Comparison of ENCODE assay signal across 9 mouse cellular contexts in the genomic region with DNA sequence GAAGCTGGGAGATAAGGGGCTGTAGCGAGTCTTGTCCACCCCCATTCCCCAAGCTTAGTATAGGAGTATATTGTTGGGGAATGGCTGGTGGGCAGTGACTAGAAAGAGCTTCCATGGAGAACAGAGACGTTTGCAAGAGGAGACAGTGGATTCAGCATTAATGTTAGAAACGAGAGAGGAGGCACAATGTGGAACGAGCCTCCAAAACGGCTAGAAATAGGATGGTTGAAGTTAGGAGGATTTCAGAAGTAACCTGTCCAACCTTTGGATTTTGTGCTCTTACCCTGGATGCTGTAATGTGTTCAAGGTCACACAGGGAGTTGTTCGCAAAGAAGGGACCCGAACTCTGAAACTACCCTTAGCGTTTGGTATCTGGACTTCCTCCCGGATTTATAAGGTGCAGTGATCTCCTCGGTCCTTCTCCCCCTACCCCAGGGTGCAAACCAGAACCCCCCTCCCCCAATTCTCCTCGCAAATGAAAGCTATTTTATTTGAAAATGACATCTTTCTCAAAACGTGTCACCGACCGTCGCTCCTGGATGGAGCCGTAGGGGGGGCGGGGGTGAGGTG. TPM values are rescaled to one million over a fixed set of nuclear protein-coding genes. Genes with fewer than 3 reads are reported as not detected.
A peak's percentile ranks its signal among the peaks of the same experiment; 100 is the strongest.
DNase-seq lines count a peak whose midpoint lies in the region; ATAC-seq and TF ChIP-seq lines count a peak whose summit lies in the region.
"Had no signal": no experiment of that assay in that cellular context is flagged by ENCODE, and none has a peak within 500 bp of the region (broad histone marks: within the 10 kb centered on the region; RNA-seq: fewer than 3 reads in every experiment).

No protein-coding gene starts in this region.

- TF ChIP-seq CTCF in gastrocnemius, adult 2 months (IDR thresholded peaks at IDR 0.05) = no peak
- TF ChIP-seq CTCF in testis, adult 2 months (IDR thresholded peaks at IDR 0.05; ENCODE audit: control insufficient read depth, insufficient read depth, insufficient replicate concordance, low read depth, low read length) = no peak

- H3K9ac ChIP-seq in limb, embryonic 12.5 days (replicated peaks) = peak overlapping the region; percentile 91; the same call in 1 of the 2 replicates
- peak overlapping the region; percentile 89 for H3K9ac ChIP-seq in stomach, embryonic 14.5 days (replicated peaks; ENCODE audit: low read depth, low read length)

- no peaks in the 10 kb centered on the region for H3K9me3 ChIP-seq in limb, embryonic 12.5 days
- no peaks in the 10 kb centered on the region for H3K9me3 ChIP-seq in stomach, embryonic 14.5 days (ENCODE audit: control insufficient read depth, low read depth, low read length)

- no peaks in the 10 kb centered on the region for H3K36me3 ChIP-seq in testis, adult 2 months (ENCODE audit: control insufficient read depth, insufficient read depth, low read length)
- no peaks in the 10 kb centered on the region for H3K36me3 ChIP-seq in limb, embryonic 12.5 days
- no peaks in the 10 kb centered on the region for H3K36me3 ChIP-seq in stomach, embryonic 14.5 days (ENCODE audit: control insufficient read depth, insufficient read depth, low read length)

- H3K4me3 ChIP-seq in gastrocnemius, adult 2 months = peak overlapping the region; percentile 77
- peak overlapping the region; percentile 45 for H3K4me3 ChIP-seq in testis, adult 2 months (ENCODE audit: control insufficient read depth, low read depth, low read length)
- peak overlapping the region; percentile 89 for H3K4me3 ChIP-seq in limb, embryonic 12.5 days (replicated peaks)
- H3K4me3 ChIP-seq in stomach, embryonic 14.5 days (ENCODE audit: low read depth, low read length) = peak overlapping the region; percentile 97

- TF ChIP-seq POLR2A in testis, adult 2 months (IDR thresholded peaks at IDR 0.05; ENCODE audit: control insufficient read depth, low read depth, low read length) = no peak

- peaks cover 42% of the 10 kb centered on the region for H3K4me1 ChIP-seq in testis, adult 2 months (ENCODE audit: control insufficient read depth, insufficient read depth, low read length)
- H3K4me1 ChIP-seq in limb, embryonic 12.5 days (replicated peaks) = peaks cover 52% of the 10 kb centered on the region
- peaks cover 46% of the 10 kb centered on the region for H3K4me1 ChIP-seq in stomach, embryonic 14.5 days (ENCODE audit: control insufficient read depth, insufficient read depth, low read length)

- ATAC-seq in limb, embryonic 12.5 days (ENCODE audit: insufficient number of reproducible peaks, insufficient read depth, low FRiP score, low TSS enrichment, low read depth) = no peak
- ATAC-seq in stomach, embryonic 14.5 days (ENCODE audit: insufficient number of reproducible peaks, insufficient read depth, low FRiP score, low read depth) = no peak

- no peaks in the 10 kb centered on the region; the same call in 1 of the 2 replicates for H3K27me3 ChIP-seq in testis, adult 2 months (ENCODE audit: control insufficient read depth, insufficient read depth, low read length)
- H3K27me3 ChIP-seq in limb, embryonic 12.5 days = no peaks in the 10 kb centered on the region
- H3K27me3 ChIP-seq in stomach, embryonic 14.5 days (ENCODE audit: control insufficient read depth, insufficient read depth, low read length) = no peaks in the 10 kb centered on the region

- peak overlapping the region; percentile 100 for H3K27ac ChIP-seq in gastrocnemius, adult 2 months
- peak overlapping the region; percentile 39; the same call in 1 of the 2 replicates for H3K27ac ChIP-seq in testis, adult 2 months (ENCODE audit: control insufficient read depth, insufficient read depth, low read depth, low read length)
- peak overlapping the region; percentile 92 for H3K27ac ChIP-seq in limb, embryonic 12.5 days
- H3K27ac ChIP-seq in stomach, embryonic 14.5 days (ENCODE audit: low read length) = peak overlapping the region; percentile 97

- H3K4me2 ChIP-seq in limb, embryonic 12.5 days = peak overlapping the region; percentile 82
- H3K4me2 ChIP-seq in stomach, embryonic 14.5 days (replicated peaks; ENCODE audit: low read depth, low read length) = peak overlapping the region; percentile 84

- intact Hi-C loops in gastrocnemius, adult 2 months (cut with DNase I) = loop anchor here (1.0 kb wide), 1 partner anchor 45 kb away; no protein-coding TSS in a partner anchor

- WGBS in limb, embryonic 12.5 days = under 1% methylated on average over 17 of the region's 17 CpGs
- WGBS in stomach, embryonic 14.5 days = under 1% methylated on average over 17 of the region's 17 CpGs

- DNase-seq in gastrocnemius, adult 2 months = no peak
- no peak for DNase-seq in gastrocnemius, adult 8-10 months (ENCODE audit: low spot score in 2 of 2)
- DNase-seq in testis, postnatal 10 days (ENCODE audit: low spot score) = no peak
- no peak for DNase-seq in gastrocnemius, postnatal 25 days
- DNase-seq in ovary, postnatal 36 days (ENCODE audit: low spot score) = no peak

RNA-seq across cellular contexts. Expression of gene Thra, which starts 0.7 kb away (rescaled TPM):
- 10 to 100 TPM; 78.8 to 96.8 TPM for total RNA-seq in gastrocnemius, adult 2 months (2021)
- 10 to 100 TPM; 67.5 to 81.5 (median 76.2) TPM for total RNA-seq in gastrocnemius, adult 8-10 months (2022)
- 14.4 and 18.9 TPM in 2 replicates for polyA plus RNA-seq in testis, adult 2 months (2012; rRNA removed)
- polyA plus RNA-seq in limb, embryonic 12.5 days (2016; fragmentation: Nextera tagmentation; extraction: Ambion mirVana) = 22.3 and 24.9 TPM in 2 replicates
- 61.4 and 62.9 TPM in 2 replicates for polyA plus RNA-seq in stomach, embryonic 14.5 days (2014; fragmentation: Nextera tagmentation; extraction: Ambion mirVana)
- 10 to 100 TPM; 75.4 to 89.1 TPM for total RNA-seq in gastrocnemius, postnatal 25 days (2021)

RNA-seq across cellular contexts. Expression of gene Med24, which starts 11.9 kb away (rescaled TPM):
- total RNA-seq in gastrocnemius, adult 2 months (2021) = 10 to 100 TPM; 52.0 to 58.4 TPM
- total RNA-seq in gastrocnemius, adult 8-10 months (2022) = 10 to 100 TPM; 42.2 to 48.4 (median 47.9) TPM
- polyA plus RNA-seq in testis, adult 2 months (2012; rRNA removed) = 96.6 and 106 TPM in 2 replicates
- polyA plus RNA-seq in limb, embryonic 12.5 days (2016; fragmentation: Nextera tagmentation; extraction: Ambion mirVana) = 74.4 and 79.3 TPM in 2 replicates
- polyA plus RNA-seq in stomach, embryonic 14.5 days (2014; fragmentation: Nextera tagmentation; extraction: Ambion mirVana) = 39.9 and 41.0 TPM in 2 replicates
- 10 to 100 TPM; 42.7 to 46.9 TPM for total RNA-seq in gastrocnemius, postnatal 25 days (2021)

RNA-seq across cellular contexts. Expression of gene Nr1d1, which starts 34.0 kb away (rescaled TPM):
- total RNA-seq in gastrocnemius, adult 2 months (2021) = 100 to 1,000 TPM in 1 of 2 experiments, 10 to 100 TPM in 1; 56.3 to 152 TPM
- 100 to 1,000 TPM in 2 of 4 experiments, 10 to 100 TPM in 2; 83.4 to 175 (median 99.4) TPM for total RNA-seq in gastrocnemius, adult 8-10 months (2022)
- polyA plus RNA-seq in testis, adult 2 months (2012; rRNA removed) = 34.7 and 38.6 TPM in 2 replicates
- polyA plus RNA-seq in limb, embryonic 12.5 days (2016; fragmentation: Nextera tagmentation; extraction: Ambion mirVana) = 0.79 and 1.0 TPM in 2 replicates
- polyA plus RNA-seq in stomach, embryonic 14.5 days (2014; fragmentation: Nextera tagmentation; extraction: Ambion mirVana) = 1.7 and 2.3 TPM in 2 replicates
- 100 to 1,000 TPM in 1 of 2 experiments, 10 to 100 TPM in 1; 98.0 to 119 TPM for total RNA-seq in gastrocnemius, postnatal 25 days (2021)

RNA-seq across cellular contexts. Expression of gene Csf3, which starts 40.1 kb away (rescaled TPM):
- total RNA-seq in gastrocnemius, adult 2 months (2021) = not detected
- not detected for total RNA-seq in gastrocnemius, adult 8-10 months (2022)
- 0.48 and 0.63 TPM in 2 replicates for polyA plus RNA-seq in testis, adult 2 months (2012; rRNA removed)
- polyA plus RNA-seq in limb, embryonic 12.5 days (2016; fragmentation: Nextera tagmentation; extraction: Ambion mirVana) = not detected in 2 replicates
- not detected in 2 replicates for polyA plus RNA-seq in stomach, embryonic 14.5 days (2014; fragmentation: Nextera tagmentation; extraction: Ambion mirVana)
- not detected for total RNA-seq in gastrocnemius, postnatal 25 days (2021)
- polyA plus RNA-seq: large intestine, adult 2 months had no signal

RNA-seq across cellular contexts. Expression of gene Msl1, which starts 54.2 kb away (rescaled TPM):
- 10 to 100 TPM; 51.8 to 69.4 TPM for total RNA-seq in gastrocnemius, adult 2 months (2021)
- total RNA-seq in gastrocnemius, adult 8-10 months (2022) = 10 to 100 TPM; 53.9 to 57.7 (median 55.8) TPM
- 138 and 143 TPM in 2 replicates for polyA plus RNA-seq in testis, adult 2 months (2012; rRNA removed)
- 32.7 and 35.3 TPM in 2 replicates for polyA plus RNA-seq in limb, embryonic 12.5 days (2016; fragmentation: Nextera tagmentation; extraction: Ambion mirVana)
- 21.6 and 22.3 TPM in 2 replicates for polyA plus RNA-seq in stomach, embryonic 14.5 days (2014; fragmentation: Nextera tagmentation; extraction: Ambion mirVana)
- total RNA-seq in gastrocnemius, postnatal 25 days (2021) = 10 to 100 TPM; 51.3 to 63.6 TPM

Comparison
In these comparisons a context has a peak if more than half of its experiments do, and no peak if none do; other contexts are left out.
1. H3K27ac ChIP-seq: peak in every context shown above with its lines; median percentile 100 in gastrocnemius, adult 2 months; 97 in stomach, embryonic 14.5 days; 92 in limb, embryonic 12.5 days; 39 in testis, adult 2 months.
2. H3K4me3 ChIP-seq: peak in every context shown above with its lines; median percentile 97 in stomach, embryonic 14.5 days; 89 in limb, embryonic 12.5 days; 77 in gastrocnemius, adult 2 months; 45 in testis, adult 2 months.